Mouse (Mus musculus) olfactory bulb, adult 2 months (tissue): ENCODE results near the gene Oat. TPM values are rescaled to one million over a fixed set of nuclear protein-coding genes. Genes with fewer than 3 reads are reported as not detected.

Experiments used
- H3K27ac ChIP-seq: fragments of 200-500 bp; 2 replicates; pipeline ENCODE4 v1.5.1; 2012; ENCODE audit warnings: low read depth, low read length; ENCODE audit not compliant: insufficient read depth
- H3K4me1 ChIP-seq: fragments of 200-500 bp; 2 replicates; pipeline ENCODE4 v1.6.1; 2012; ENCODE audit warnings: low read length; ENCODE audit not compliant: control insufficient read depth, insufficient read depth
- H3K4me3 ChIP-seq: fragments of 200-500 bp; 2 replicates; pipeline ENCODE4 v1.5.1; 2012; ENCODE audit warnings: mild to moderate bottlenecking, low read depth, low read length, moderate library complexity; ENCODE audit not compliant: insufficient read depth
- CTCF ChIP-seq: fragments of 200-500 bp; IDR thresholded peaks from 2 replicates; pipeline ENCODE4 v1.5.1; 2012; ENCODE audit warnings: low read depth, mild to moderate bottlenecking, low read length, moderate library complexity; ENCODE audit not compliant: insufficient read depth
- POLR2A ChIP-seq: fragments of 200-500 bp; IDR thresholded peaks from 2 replicates; pipeline ENCODE4 v1.6.1; 2012; ENCODE audit warnings: mild to moderate bottlenecking, low read depth, low read length, moderate library complexity; ENCODE audit not compliant: insufficient read depth
- WGBS: fragments of 180-500 bp; shearing (Covaris S2); methylation state at CpG from one replicate; pipeline ENCODE4 v1.1.7; 2018; 5-methylcytosine and 5-hydroxymethylcytosine counted together
- polyA plus RNA-seq: library from polyadenylated mRNA; stranded (reverse); fragments of >200 nt; gene quantifications from 2 replicates; pipeline ENCODE4 v1.2.4, GENCODE M21; 2012; ENCODE audit warnings: low replicate concordance; ENCODE audit not compliant: missing spikeins, insufficient read depth, insufficient read length

Gene Oat
- polyA plus RNA-seq, 1 experiment: 142 TPM

- Histone ChIP-seq H3K4me3 (peak within 1 kb of the TSS; percentile 91), H3K27ac (no peak within 1 kb of the TSS), H3K4me1 (peaks cover 10% of the 10 kb centered on the region)
- 7% methylated on average over 44 of the region's 44 CpGs for WGBS
- TF ChIP-seq POLR2A (peak; percentile 54; the same call in 1 of the 2 replicates), CTCF (no peak)
These were observed 34.5 kb upstream of the Oat start, which contains the start of gene Lhpp for GRCm38 (mm10) chr7:132610468-132611318. Gene Lhpp (plus strand): TSS chr7:132610638.

GRCm38 (mm10) chr7:132608316-132609020, 32.3 kb upstream of the Oat start:
- Histone ChIP-seq H3K4me3 (no peak overlapping the region), H3K27ac (no peak overlapping the region), H3K4me1 (peaks cover 5% of the 10 kb centered on the region)
- TF ChIP-seq CTCF (no peak), POLR2A (no peak)
- WGBS: 89% methylated on average over 4 of the region's 4 CpGs

- H3K4me1 ChIP-seq: peaks cover 2% of the 10 kb centered on the region; the same call in 1 of the 2 replicates
- WGBS: 77% methylated on average over 5 of the region's 5 CpGs
- no peak overlapping the region for H3K4me3 ChIP-seq
- no peak for TF ChIP-seq CTCF
- no peak for TF ChIP-seq POLR2A
- no peak overlapping the region for H3K27ac ChIP-seq
These were observed 29.5 kb upstream of the Oat start for GRCm38 (mm10) chr7:132605689-132606088.

GRCm38 (mm10) chr7:132604720-132605119, 28.5 kb upstream of the Oat start:
- no peak overlapping the region for H3K27ac ChIP-seq
- 80% methylated on average over 4 of the region's 4 CpGs for WGBS
- peaks cover 2% of the 10 kb centered on the region for H3K4me1 ChIP-seq
- H3K4me3 ChIP-seq: no peak overlapping the region
- TF ChIP-seq POLR2A (no peak), CTCF (no peak)

- TF ChIP-seq CTCF: no peak
- TF ChIP-seq POLR2A: no peak
- 55% methylated on average over 8 of the region's 8 CpGs for WGBS
- H3K27ac ChIP-seq: no peak overlapping the region
These were observed 24.7 kb upstream of the Oat start for GRCm38 (mm10) chr7:132600926-132601325.

GRCm38 (mm10) chr7:132600026-132600425, 23.8 kb upstream of the Oat start:
- Histone ChIP-seq H3K4me1 (peaks cover 19% of the 10 kb centered on the region), H3K27ac (no peak overlapping the region), H3K4me3 (no peak overlapping the region)
- no peak for TF ChIP-seq POLR2A
- no peak for TF ChIP-seq CTCF
- WGBS: 24% methylated on average over 9 of the region's 9 CpGs

More at GRCm38 (mm10) chr7:132600926-132601325, 24.7 kb upstream of the Oat start:
- H3K4me1 ChIP-seq: peaks cover 19% of the 10 kb centered on the region
- no peak overlapping the region for H3K4me3 ChIP-seq

GRCm38 (mm10) chr7:132599071-132599975, 23.1 kb upstream of the Oat start, which contains the start of gene Nkx1-2:
Gene Nkx1-2 (minus strand): TSS chr7:132599637.
- no peak for TF ChIP-seq CTCF
- no peak for TF ChIP-seq POLR2A
- 5% methylated on average over 51 of the region's 52 CpGs for WGBS
- H3K27ac ChIP-seq: no peak within 1 kb of the TSS
- H3K4me3 ChIP-seq: peak within 1 kb of the TSS; percentile 11; the same call in 1 of the 2 replicates
- H3K4me1 ChIP-seq: peaks cover 19% of the 10 kb centered on the region
